ENCODE assay signal across 8 mouse cellular contexts in the genomic region with DNA sequence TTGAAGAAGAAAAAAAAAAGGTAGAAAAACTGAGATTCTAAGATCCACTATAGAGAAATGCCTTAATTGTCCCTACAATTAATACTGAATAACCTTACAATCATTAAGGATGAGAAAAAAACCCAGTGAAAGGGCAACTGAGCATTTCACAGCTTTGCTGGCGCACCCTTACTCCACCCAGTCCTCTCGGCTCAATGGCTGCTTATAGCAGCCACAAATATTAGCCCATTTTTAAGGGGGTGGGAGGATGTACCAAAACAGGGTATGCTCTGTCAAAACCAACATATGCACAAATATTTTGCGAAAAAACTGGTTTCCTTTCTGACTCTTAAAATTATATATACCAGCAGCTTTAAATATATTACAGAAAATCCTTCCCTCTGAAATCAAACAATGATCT. TPM values are rescaled to one million over a fixed set of nuclear protein-coding genes. Genes with fewer than 3 reads are reported as not detected.
DNase-seq lines count a peak whose midpoint lies in the region; ATAC-seq lines count a peak whose summit lies in the region.

No protein-coding gene starts in this region.

- no peak for DNase-seq in heart, postnatal 36 days
- no peak for DNase-seq in left cerebral cortex, adult 18-20 months (ENCODE audit: low spot score in 2 of 2)
- no peak for DNase-seq in spleen, postnatal 14 days (ENCODE audit: low spot score in 2 of 2)

- peak overlapping the region; percentile 38; the same call in 1 of the 2 replicates for H3K9ac ChIP-seq in heart, embryonic 15.5 days
- H3K9ac ChIP-seq in hindbrain, embryonic 15.5 days: peak overlapping the region; percentile 41
- H3K9ac ChIP-seq in midbrain, embryonic 12.5 days (replicated peaks): peak overlapping the region; percentile 51; the same call in 1 of the 2 replicates

- H3K27me3 ChIP-seq in heart, embryonic 15.5 days: no peaks in the 10 kb centered on the region
- H3K27me3 ChIP-seq in hindbrain, embryonic 15.5 days: no peaks in the 10 kb centered on the region
- H3K27me3 ChIP-seq in midbrain, embryonic 12.5 days: no peaks in the 10 kb centered on the region

- H3K27ac ChIP-seq in heart, embryonic 15.5 days: no peak overlapping the region
- no peak overlapping the region for H3K27ac ChIP-seq in brown adipose tissue, adult 24 weeks (replicated peaks; ENCODE audit: low read depth, low read length)
- H3K27ac ChIP-seq in hindbrain, embryonic 15.5 days (replicated peaks): no peak overlapping the region
- H3K27ac ChIP-seq in midbrain, embryonic 12.5 days (replicated peaks): no peak overlapping the region

- H3K9me3 ChIP-seq in heart, embryonic 15.5 days (replicated peaks): no peaks in the 10 kb centered on the region
- H3K9me3 ChIP-seq in hindbrain, embryonic 15.5 days: no peaks in the 10 kb centered on the region
- no peaks in the 10 kb centered on the region for H3K9me3 ChIP-seq in midbrain, embryonic 12.5 days

- 28% methylated on average over 3 of the region's 3 CpGs for WGBS in heart, embryonic 15.5 days
- WGBS in hindbrain, embryonic 15.5 days: 28% methylated on average over 3 of the region's 3 CpGs
- WGBS in midbrain, embryonic 12.5 days: 37% methylated on average over 3 of the region's 3 CpGs

- peak overlapping the region; percentile 78 for H3K4me2 ChIP-seq in heart, embryonic 15.5 days
- H3K4me2 ChIP-seq in hindbrain, embryonic 15.5 days: peak overlapping the region; percentile 70
- H3K4me2 ChIP-seq in midbrain, embryonic 12.5 days (replicated peaks): peak overlapping the region; percentile 76

- ATAC-seq in heart, embryonic 15.5 days (replicated peaks; ENCODE audit: insufficient number of reproducible peaks, insufficient read depth, low FRiP score, low read depth): no peak
- ATAC-seq in hindbrain, embryonic 15.5 days (ENCODE audit: low FRiP score, low read depth): no peak
- ATAC-seq in midbrain, embryonic 12.5 days (ENCODE audit: low FRiP score, low read depth): no peak
- no peak for ATAC-seq in erythroid progenitor cell, adult 5-6 weeks (replicated peaks; ENCODE audit: low FRiP score, poor library complexity, severe bottlenecking)

- H3K4me1 ChIP-seq in heart, embryonic 15.5 days (replicated peaks): peaks cover 33% of the 10 kb centered on the region
- peaks cover 11% of the 10 kb centered on the region for H3K4me1 ChIP-seq in brown adipose tissue, adult 24 weeks (ENCODE audit: control insufficient read depth, insufficient read depth, insufficient read length, low read length)
- peaks cover 40% of the 10 kb centered on the region for H3K4me1 ChIP-seq in hindbrain, embryonic 15.5 days (replicated peaks)
- peaks cover 24% of the 10 kb centered on the region for H3K4me1 ChIP-seq in midbrain, embryonic 12.5 days

- no peaks in the 10 kb centered on the region for H3K36me3 ChIP-seq in heart, embryonic 15.5 days
- H3K36me3 ChIP-seq in hindbrain, embryonic 15.5 days: no peaks in the 10 kb centered on the region
- H3K36me3 ChIP-seq in midbrain, embryonic 12.5 days: no peaks in the 10 kb centered on the region

- H3K4me3 ChIP-seq in heart, embryonic 15.5 days: peak overlapping the region; percentile 39
- H3K4me3 ChIP-seq in brown adipose tissue, adult 24 weeks (ENCODE audit: insufficient read depth, low read depth, low read length): peak overlapping the region; percentile 37; the same call in 1 of the 2 replicates
- peak overlapping the region; percentile 43 for H3K4me3 ChIP-seq in hindbrain, embryonic 15.5 days
- H3K4me3 ChIP-seq in midbrain, embryonic 12.5 days: peak overlapping the region; percentile 40

- intact Hi-C loops in heart, postnatal 36 days (cut with DNase I): loop anchor here (5.0 kb wide), 1 partner anchor 105 kb away; no protein-coding TSS in a partner anchor

RNA-seq across cellular contexts. Expression of a gene that starts 2.5 kb away (rescaled TPM):
- 38.7 and 46.9 TPM in 2 replicates for polyA plus RNA-seq in heart, embryonic 15.5 days (2015; fragmentation: Nextera tagmentation; extraction: Ambion mirVana)
- total RNA-seq in heart, postnatal 36 days (2021): 100 to 1,000 TPM; 201 to 204 TPM
- polyA plus RNA-seq in brown adipose tissue, adult 24 weeks (2012; ENCODE audit: insufficient read depth, insufficient read length, missing spikeins): 53.3 and 55.7 TPM in 2 replicates
- polyA plus RNA-seq in hindbrain, embryonic 15.5 days (2015; fragmentation: Nextera tagmentation; extraction: Ambion mirVana): 45.8 and 50.4 TPM in 2 replicates
- 70.3 and 81.9 TPM in 2 replicates for polyA plus RNA-seq in midbrain, embryonic 12.5 days (2016; fragmentation: Nextera tagmentation; extraction: Ambion mirVana)
- 100 to 1,000 TPM; 393 to 415 TPM for total RNA-seq in left cerebral cortex, adult 18-20 months (2021)
- 71.7 and 86.5 TPM in 2 replicates for total RNA-seq in erythroid progenitor cell, adult 5-6 weeks (2015; ENCODE audit: low replicate concordance)
- total RNA-seq in erythroid progenitor cell, adult 5-6 weeks (2017; ENCODE audit: low replicate concordance): 70.0 and 99.2 TPM in 2 replicates

RNA-seq across cellular contexts. Expression of a gene that starts 48.7 kb away (rescaled TPM):
- polyA plus RNA-seq in heart, embryonic 15.5 days (2015; fragmentation: Nextera tagmentation; extraction: Ambion mirVana): 28.0 and 30.5 TPM in 2 replicates
- total RNA-seq in heart, postnatal 36 days (2021): 10 to 100 TPM; 13.0 to 13.8 TPM
- polyA plus RNA-seq in brown adipose tissue, adult 24 weeks (2012; ENCODE audit: insufficient read depth, insufficient read length, missing spikeins): 11.1 and 12.7 TPM in 2 replicates
- polyA plus RNA-seq in hindbrain, embryonic 15.5 days (2015; fragmentation: Nextera tagmentation; extraction: Ambion mirVana): 51.9 and 53.5 TPM in 2 replicates
- 56.3 and 58.5 TPM in 2 replicates for polyA plus RNA-seq in midbrain, embryonic 12.5 days (2016; fragmentation: Nextera tagmentation; extraction: Ambion mirVana)
- total RNA-seq in left cerebral cortex, adult 18-20 months (2021): 10 to 100 TPM; 30.4 to 33.5 TPM
- 2.5 and 5.0 TPM in 2 replicates for total RNA-seq in erythroid progenitor cell, adult 5-6 weeks (2015; ENCODE audit: low replicate concordance)
- 3.1 and 5.4 TPM in 2 replicates for total RNA-seq in erythroid progenitor cell, adult 5-6 weeks (2017; ENCODE audit: low replicate concordance)
